Mouse (Mus musculus) forebrain, embryonic 15.5 days (tissue): ENCODE measurements around the gene C2cd3. TPM values are rescaled to one million over a fixed set of nuclear protein-coding genes. Genes with fewer than 3 reads are reported as not detected.

ENCODE experiments used
- ATAC-seq: fragments of 200-750 bp; cut with Nextera tagmentation; replicated peaks from 2 replicates; pipeline ENCODE4 v1.8.0; 2017; ENCODE audit warnings: mild to moderate bottlenecking, moderate TSS enrichment, moderate library complexity
- H3K27ac ChIP-seq: fragments of 300-500 bp; sonication (generic); replicated peaks from 2 replicates; pipeline ENCODE4 v1.5.1; 2015; ENCODE audit warnings: mild to moderate bottlenecking, inconsistent platforms
- H3K27me3 ChIP-seq: fragments of 300-500 bp; sonication (generic); 2 replicates; pipeline ENCODE4 v1.6.1; 2015; ENCODE audit warnings: inconsistent platforms
- H3K36me3 ChIP-seq: fragments of 300-500 bp; sonication (generic); 2 replicates; pipeline ENCODE4 v1.6.1; 2015; ENCODE audit warnings: mild to moderate bottlenecking, inconsistent platforms
- H3K4me1 ChIP-seq: fragments of 300-500 bp; sonication (generic); 2 replicates; pipeline ENCODE4 v1.6.1; 2015; ENCODE audit warnings: inconsistent platforms
- H3K4me2 ChIP-seq: fragments of 300-500 bp; sonication (generic); replicated peaks from 2 replicates; pipeline ENCODE4 v1.6.1; 2015; ENCODE audit warnings: mild to moderate bottlenecking, inconsistent platforms
- H3K4me3 ChIP-seq: fragments of 300-500 bp; sonication (generic); 2 replicates; pipeline ENCODE4 v1.5.1; 2015; ENCODE audit warnings: mild to moderate bottlenecking, inconsistent platforms
- H3K9ac ChIP-seq: fragments of 300-500 bp; sonication (generic); replicated peaks from 2 replicates; pipeline ENCODE4 v1.6.1; 2015; ENCODE audit warnings: mild to moderate bottlenecking, inconsistent platforms
- H3K9me3 ChIP-seq: fragments of 300-500 bp; sonication (generic); 2 replicates; pipeline ENCODE4 v1.6.1; 2016; ENCODE audit warnings: inconsistent platforms
- WGBS: fragments of 180-500 bp; shearing (Covaris S2); methylation state at CpG from one replicate; pipeline ENCODE4 v1.1.7; 2015; ENCODE audit warnings: mixed read lengths; 5-methylcytosine and 5-hydroxymethylcytosine counted together
- polyA plus RNA-seq: library from polyadenylated mRNA; unstranded; fragments of >200 nt; fragmentation: Nextera tagmentation; extraction: Ambion mirVana; gene quantifications from 2 replicates; pipeline ENCODE4 v1.2.1, GENCODE M21; 2015

C2cd3 gene
- polyA plus RNA-seq, 1 experiment from 2014 or later = 28.8 TPM

GRCm38 (mm10) chr7:100463757-100464156, 91.7 kb downstream of the C2cd3 start:
- H3K4me2 ChIP-seq = no peak overlapping the region
- peaks cover 29% of the 10 kb centered on the region for H3K36me3 ChIP-seq
- no peak overlapping the region for H3K27ac ChIP-seq
- H3K27me3 ChIP-seq = no peaks in the 10 kb centered on the region
- no peaks in the 10 kb centered on the region for H3K4me1 ChIP-seq
- H3K4me3 ChIP-seq = no peak overlapping the region
- 93% methylated on average over 10 of the region's 10 CpGs for WGBS
- ATAC-seq = no peak
- no peak overlapping the region for H3K9ac ChIP-seq
- H3K9me3 ChIP-seq = no peaks in the 10 kb centered on the region

- Histone ChIP-seq H3K36me3 (peaks cover 29% of the 10 kb centered on the region), H3K4me3 (no peak overlapping the region), H3K4me2 (no peak overlapping the region), H3K9ac (no peak overlapping the region), H3K27me3 (no peaks in the 10 kb centered on the region), H3K9me3 (no peaks in the 10 kb centered on the region), H3K4me1 (no peaks in the 10 kb centered on the region), H3K27ac (no peak overlapping the region)
- 94% methylated on average over 7 of the region's 7 CpGs for WGBS
- ATAC-seq = no peak
Observed at GRCm38 (mm10) chr7:100464248-100464647, 92.2 kb downstream of the C2cd3 start.

GRCm38 (mm10) chr7:100465248-100465647, 93.2 kb downstream of the C2cd3 start:
- WGBS = 90% methylated on average over 4 of the region's 4 CpGs

GRCm38 (mm10) chr7:100465656-100466309, 93.8 kb downstream of the C2cd3 start:
- Histone ChIP-seq H3K4me3 (no peak overlapping the region), H3K9me3 (no peaks in the 10 kb centered on the region), H3K4me1 (no peaks in the 10 kb centered on the region), H3K36me3 (peaks cover 21% of the 10 kb centered on the region), H3K4me2 (no peak overlapping the region), H3K27ac (no peak overlapping the region), H3K9ac (no peak overlapping the region), H3K27me3 (no peaks in the 10 kb centered on the region)
- 59% methylated on average over 5 of the region's 5 CpGs for WGBS
- ATAC-seq = no peak

More at GRCm38 (mm10) chr7:100465248-100465647, 93.2 kb downstream of the C2cd3 start:
- Histone ChIP-seq H3K27me3 (no peaks in the 10 kb centered on the region), H3K9ac (no peak overlapping the region), H3K4me1 (no peaks in the 10 kb centered on the region), H3K27ac (no peak overlapping the region), H3K4me3 (no peak overlapping the region), H3K4me2 (no peak overlapping the region), H3K36me3 (peaks cover 26% of the 10 kb centered on the region), H3K9me3 (no peaks in the 10 kb centered on the region)
- ATAC-seq = no peak

- Histone ChIP-seq H3K4me1 (no peaks in the 10 kb centered on the region), H3K27me3 (no peaks in the 10 kb centered on the region), H3K36me3 (peaks cover 21% of the 10 kb centered on the region), H3K9ac (no peak overlapping the region), H3K9me3 (no peaks in the 10 kb centered on the region), H3K4me2 (no peak overlapping the region), H3K27ac (no peak overlapping the region), H3K4me3 (no peak overlapping the region)
- ATAC-seq = no peak
- 93% methylated on average over 11 of the region's 11 CpGs for WGBS
Observed at GRCm38 (mm10) chr7:100466781-100467510, 94.9 kb downstream of the C2cd3 start.

GRCm38 (mm10) chr7:100468761-100469160, 96.7 kb downstream of the C2cd3 start:
- 87% methylated on average over 6 of the region's 6 CpGs for WGBS
- H3K4me3 ChIP-seq = no peak overlapping the region
- H3K36me3 ChIP-seq = peaks cover 18% of the 10 kb centered on the region
- no peak overlapping the region for H3K4me2 ChIP-seq
- H3K27ac ChIP-seq = no peak overlapping the region
- no peak overlapping the region for H3K9ac ChIP-seq
- H3K9me3 ChIP-seq = no peaks in the 10 kb centered on the region
- no peak for ATAC-seq
- H3K4me1 ChIP-seq = no peaks in the 10 kb centered on the region
- no peaks in the 10 kb centered on the region for H3K27me3 ChIP-seq

GRCm38 (mm10) chr7:100469502-100469901, 97.5 kb downstream of the C2cd3 start:
- Histone ChIP-seq H3K9ac (no peak overlapping the region), H3K9me3 (no peaks in the 10 kb centered on the region), H3K4me3 (no peak overlapping the region), H3K4me2 (no peak overlapping the region), H3K27me3 (no peaks in the 10 kb centered on the region), H3K36me3 (peaks cover 14% of the 10 kb centered on the region), H3K4me1 (no peaks in the 10 kb centered on the region), H3K27ac (no peak overlapping the region)
- WGBS = 88% methylated on average over 1 of the region's 1 CpGs
- ATAC-seq = no peak

- Histone ChIP-seq H3K9ac (no peak overlapping the region), H3K4me1 (no peaks in the 10 kb centered on the region), H3K4me3 (no peak overlapping the region), H3K27ac (no peak overlapping the region), H3K36me3 (peaks cover 11% of the 10 kb centered on the region), H3K4me2 (no peak overlapping the region), H3K27me3 (no peaks in the 10 kb centered on the region), H3K9me3 (no peaks in the 10 kb centered on the region)
- no peak for ATAC-seq
- WGBS = 92% methylated on average over 11 of the region's 11 CpGs
Observed at GRCm38 (mm10) chr7:100470796-100471406, 98.9 kb downstream of the C2cd3 start.

- ATAC-seq = no peak
- WGBS = 100% methylated on average over 1 of the region's 1 CpGs
- Histone ChIP-seq H3K27ac (no peak overlapping the region), H3K36me3 (peaks cover 11% of the 10 kb centered on the region), H3K9ac (no peak overlapping the region), H3K4me2 (no peak overlapping the region), H3K9me3 (no peaks in the 10 kb centered on the region), H3K4me1 (no peaks in the 10 kb centered on the region), H3K27me3 (no peaks in the 10 kb centered on the region), H3K4me3 (no peak overlapping the region)
Observed at GRCm38 (mm10) chr7:100471407-100471797, 99.4 kb downstream of the C2cd3 start.

GRCm38 (mm10) chr7:100472777-100473176, 100.7 kb downstream of the C2cd3 start, which contains the start of gene Ucp3:
Gene Ucp3, plus strand, starts transcription at chr7:100472990.
- H3K4me3 ChIP-seq = no peak within 1 kb of the TSS
- WGBS = 88% methylated on average over 6 of the region's 6 CpGs
- no peak within 1 kb of the TSS for H3K9ac ChIP-seq
- no peaks in the 10 kb centered on the region for H3K4me1 ChIP-seq
- H3K27ac ChIP-seq = no peak within 1 kb of the TSS
- no peaks in the 10 kb centered on the region for H3K27me3 ChIP-seq
- no peaks in the 10 kb centered on the region for H3K9me3 ChIP-seq
- peaks cover 9% of the 10 kb centered on the region for H3K36me3 ChIP-seq
- H3K4me2 ChIP-seq = no peak within 1 kb of the TSS
- no peak for ATAC-seq

GRCm38 (mm10) chr7:100473846-100474454, 101.9 kb downstream of the C2cd3 start:
- no peak overlapping the region for H3K27ac ChIP-seq
- H3K9me3 ChIP-seq = no peaks in the 10 kb centered on the region
- H3K9ac ChIP-seq = no peak overlapping the region
- no peaks in the 10 kb centered on the region for H3K4me1 ChIP-seq
- H3K36me3 ChIP-seq = peaks cover 9% of the 10 kb centered on the region
- H3K4me2 ChIP-seq = no peak overlapping the region
- H3K27me3 ChIP-seq = no peaks in the 10 kb centered on the region
- 91% methylated on average over 9 of the region's 9 CpGs for WGBS
- no peak for ATAC-seq
- H3K4me3 ChIP-seq = no peak overlapping the region

GRCm38 (mm10) chr7:100474680-100475079, 102.6 kb downstream of the C2cd3 start:
- H3K4me3 ChIP-seq = no peak overlapping the region
- no peak overlapping the region for H3K9ac ChIP-seq
- peaks cover 3% of the 10 kb centered on the region for H3K36me3 ChIP-seq
- no peaks in the 10 kb centered on the region for H3K9me3 ChIP-seq
- H3K4me1 ChIP-seq = no peaks in the 10 kb centered on the region
- 48% methylated on average over 1 of the region's 1 CpGs for WGBS
- no peak for ATAC-seq
- no peak overlapping the region for H3K27ac ChIP-seq
- H3K27me3 ChIP-seq = no peaks in the 10 kb centered on the region
- H3K4me2 ChIP-seq = no peak overlapping the region
